Comparison of ENCODE assay signal across 13 mouse cellular contexts in genomic region chr10:20632256-20633084, GRCm38 (mm10).
A peak's percentile ranks its signal among the peaks of the same experiment; 100 is the strongest.
DNase-seq lines count a peak whose midpoint lies in the region; ATAC-seq and TF ChIP-seq lines count a peak whose summit lies in the region.
"Had no signal": no experiment of that assay in that cellular context is flagged by ENCODE, and none has a peak within 500 bp of the region (broad histone marks: within the 10 kb centered on the region; RNA-seq: fewer than 3 reads in every experiment).

No protein-coding gene starts in this region.

- no peak for ATAC-seq in hindbrain, embryonic 11.5 days (ENCODE audit: low FRiP score)
- ATAC-seq in hindbrain, embryonic 16.5 days: no peak
- peak; percentile 76 for ATAC-seq in forebrain, embryonic 16.5 days
- peak; percentile 34; the same call in 1 of the 2 replicates for ATAC-seq in limb, embryonic 13.5 days (ENCODE audit: low FRiP score, low read depth)

- no peaks in the 10 kb centered on the region for H3K27me3 ChIP-seq in hindbrain, embryonic 11.5 days (ENCODE audit: control insufficient read depth, insufficient read depth, low read length)
- H3K27me3 ChIP-seq in hindbrain, embryonic 16.5 days (replicated peaks; ENCODE audit: control insufficient read depth, insufficient read depth, low read length): no peaks in the 10 kb centered on the region
- H3K27me3 ChIP-seq in forebrain, embryonic 16.5 days (replicated peaks; ENCODE audit: control insufficient read depth, insufficient read depth, low read length): no peaks in the 10 kb centered on the region
- H3K27me3 ChIP-seq in limb, embryonic 13.5 days: peaks cover 3% of the 10 kb centered on the region; the same call in 1 of the 2 replicates
- no peaks in the 10 kb centered on the region for H3K27me3 ChIP-seq in thymus, adult 2 months (ENCODE audit: control insufficient read depth, insufficient read depth, low read length)
- H3K27me3 ChIP-seq: midbrain, embryonic 12.5 days had no signal

- WGBS in hindbrain, embryonic 11.5 days: 79% methylated on average over 14 of the region's 14 CpGs
- WGBS in hindbrain, embryonic 16.5 days: 71% methylated on average over 14 of the region's 14 CpGs
- WGBS in forebrain, embryonic 16.5 days: 52% methylated on average over 14 of the region's 14 CpGs
- WGBS in limb, embryonic 13.5 days: 26% methylated on average over 14 of the region's 14 CpGs
- 94% methylated on average over 14 of the region's 14 CpGs for WGBS in thymus, adult 2 months

- DNase-seq in cerebellum, postnatal 10 days: peak; percentile 32 to 38
- DNase-seq in cerebellum, adult 11-12 months: no peak
- DNase-seq in hindbrain, embryonic 11.5 days (ENCODE audit: low spot score): peak; percentile 3
- no peak for DNase-seq in thymus, adult 2 months
- DNase-seq in kidney, adult 11 months: no peak
- DNase-seq: adrenal gland, postnatal 36 days; cerebellum, adult 2 months; lung, postnatal 10 days had no signal

- H3K4me3 ChIP-seq in hindbrain, embryonic 11.5 days (ENCODE audit: low read depth, low read length): no peak overlapping the region
- no peak overlapping the region for H3K4me3 ChIP-seq in hindbrain, embryonic 16.5 days (ENCODE audit: low read length)
- no peak overlapping the region for H3K4me3 ChIP-seq in forebrain, embryonic 16.5 days (replicated peaks; ENCODE audit: low read length)
- H3K4me3 ChIP-seq in limb, embryonic 13.5 days: no peak overlapping the region
- H3K4me3 ChIP-seq in thymus, adult 2 months (ENCODE audit: control insufficient read depth, insufficient read depth, low read length): no peak overlapping the region
- H3K4me3 ChIP-seq: midbrain, embryonic 12.5 days had no signal

- no peaks in the 10 kb centered on the region for H3K4me1 ChIP-seq in hindbrain, embryonic 11.5 days (replicated peaks; ENCODE audit: control insufficient read depth, insufficient read depth, low read length)
- H3K4me1 ChIP-seq in hindbrain, embryonic 16.5 days (ENCODE audit: control insufficient read depth, insufficient read depth, low read depth, low read length): no peaks in the 10 kb centered on the region
- H3K4me1 ChIP-seq in forebrain, embryonic 16.5 days (replicated peaks; ENCODE audit: control insufficient read depth, insufficient read depth, low read length): peaks cover 6% of the 10 kb centered on the region
- peaks cover 50% of the 10 kb centered on the region for H3K4me1 ChIP-seq in limb, embryonic 13.5 days
- H3K4me1 ChIP-seq in thymus, adult 2 months (replicated peaks; ENCODE audit: control insufficient read depth, insufficient read depth, low read length): no peaks in the 10 kb centered on the region
- H3K4me1 ChIP-seq: midbrain, embryonic 12.5 days had no signal

- H3K9me3 ChIP-seq in hindbrain, embryonic 11.5 days (ENCODE audit: control insufficient read depth, low read length): no peaks in the 10 kb centered on the region
- no peaks in the 10 kb centered on the region for H3K9me3 ChIP-seq in hindbrain, embryonic 16.5 days (ENCODE audit: control insufficient read depth, low read length)
- no peaks in the 10 kb centered on the region for H3K9me3 ChIP-seq in forebrain, embryonic 16.5 days (ENCODE audit: control insufficient read depth, low read length)
- H3K9me3 ChIP-seq in limb, embryonic 13.5 days: no peaks in the 10 kb centered on the region
- H3K9me3 ChIP-seq: midbrain, embryonic 12.5 days had no signal

- no peaks in the 10 kb centered on the region for H3K36me3 ChIP-seq in hindbrain, embryonic 11.5 days (ENCODE audit: control insufficient read depth, insufficient read depth, low read length)
- no peaks in the 10 kb centered on the region for H3K36me3 ChIP-seq in hindbrain, embryonic 16.5 days (ENCODE audit: control insufficient read depth, insufficient read depth, low read length)
- H3K36me3 ChIP-seq in forebrain, embryonic 16.5 days (ENCODE audit: control insufficient read depth, insufficient read depth): no peaks in the 10 kb centered on the region
- H3K36me3 ChIP-seq in limb, embryonic 13.5 days: no peaks in the 10 kb centered on the region
- H3K36me3 ChIP-seq in thymus, adult 2 months (ENCODE audit: control insufficient read depth, insufficient read depth, low read length): no peaks in the 10 kb centered on the region
- H3K36me3 ChIP-seq: midbrain, embryonic 12.5 days had no signal

- no peak overlapping the region for H3K27ac ChIP-seq in hindbrain, embryonic 11.5 days (ENCODE audit: low read depth, low read length)
- no peak overlapping the region for H3K27ac ChIP-seq in hindbrain, embryonic 16.5 days (ENCODE audit: low read depth, low read length)
- H3K27ac ChIP-seq in forebrain, embryonic 16.5 days (ENCODE audit: low read length): no peak overlapping the region
- H3K27ac ChIP-seq in limb, embryonic 13.5 days: peak overlapping the region; percentile 77; the same call in 1 of the 2 replicates
- H3K27ac ChIP-seq in thymus, adult 2 months (ENCODE audit: control insufficient read depth, insufficient read depth, low read length): no peak overlapping the region
- H3K27ac ChIP-seq: midbrain, embryonic 12.5 days had no signal

- no peak overlapping the region for H3K9ac ChIP-seq in hindbrain, embryonic 11.5 days (ENCODE audit: low read depth, low read length)
- H3K9ac ChIP-seq in hindbrain, embryonic 16.5 days (ENCODE audit: low read depth, low read length): no peak overlapping the region
- H3K9ac ChIP-seq in forebrain, embryonic 16.5 days (replicated peaks; ENCODE audit: low read depth, low read length): no peak overlapping the region
- no peak overlapping the region for H3K9ac ChIP-seq in limb, embryonic 13.5 days
- H3K9ac ChIP-seq: midbrain, embryonic 12.5 days had no signal

- no peak overlapping the region for H3K4me2 ChIP-seq in hindbrain, embryonic 11.5 days (replicated peaks; ENCODE audit: low read depth, low read length)
- no peak overlapping the region for H3K4me2 ChIP-seq in hindbrain, embryonic 16.5 days (ENCODE audit: low read length)
- no peak overlapping the region for H3K4me2 ChIP-seq in forebrain, embryonic 16.5 days (ENCODE audit: low read length)
- H3K4me2 ChIP-seq in limb, embryonic 13.5 days (replicated peaks): peak overlapping the region; percentile 22
- H3K4me2 ChIP-seq: liver, embryonic 11.5 days; midbrain, embryonic 12.5 days had no signal

- TF ChIP-seq CTCF in thymus, adult 2 months (IDR thresholded peaks at IDR 0.05; ENCODE audit: borderline replicate concordance, control insufficient read depth, extremely low read depth, insufficient read depth, low read length, poor library complexity): no peak

- TF ChIP-seq POLR2A in thymus, adult 2 months (IDR thresholded peaks at IDR 0.05; ENCODE audit: control insufficient read depth, extremely low read depth, insufficient read depth, low read length, poor library complexity): no peak

Comparison
In these comparisons a context has a peak if more than half of its experiments do, and no peak if none do; other contexts are left out.
1. DNase-seq: peak in cerebellum, postnatal 10 days (2 of 2) and hindbrain, embryonic 11.5 days (single experiment); none in cerebellum, adult 11-12 months (single experiment), thymus, adult 2 months (single experiment) and kidney, adult 11 months (single experiment).
2. ATAC-seq: peak in forebrain, embryonic 16.5 days (single experiment) and limb, embryonic 13.5 days (single experiment); none in hindbrain, embryonic 11.5 days (single experiment) and hindbrain, embryonic 16.5 days (single experiment).